Mouse (Mus musculus): ENCODE data around the gene Myh11. TPM values are rescaled to one million over a fixed set of nuclear protein-coding genes. Genes with fewer than 3 reads are reported as not detected.

The Myh11 gene
- 1 to 10 TPM; 2.2 to 3.4 TPM for total RNA-seq (2021)
- long read RNA-seq, full-length matches to known transcripts: 1 of 2 reads
- long read RNA-seq, partial matches to known transcripts: 1 of 2 reads
- long read RNA-seq, other reads (novel, unspliced or antisense): 0 of 2 reads

DNA sequence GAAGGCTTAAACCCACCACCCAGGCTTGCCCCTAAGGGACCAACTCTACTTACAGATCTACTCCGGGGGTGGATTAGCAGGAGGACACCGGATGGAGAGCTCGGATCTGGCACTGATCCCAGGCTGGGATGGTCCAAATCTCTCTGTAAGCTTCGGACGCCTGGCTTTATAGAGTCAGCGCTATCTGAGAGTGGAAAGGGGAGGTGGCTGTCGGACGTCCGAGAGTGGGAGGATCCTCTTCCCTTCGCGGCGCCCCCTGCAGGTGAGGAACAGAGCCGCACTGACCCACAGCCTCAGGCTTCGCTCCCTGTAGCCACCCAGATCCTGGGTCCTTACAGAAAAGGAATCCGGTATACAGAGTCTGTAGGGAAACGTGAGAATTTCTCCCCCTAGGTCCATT is at the start of gene Myh11:
Myh11 (minus strand) TSS at position 150 of the 400 bp plus-strand sequence.
- peak in 1 of 2 experiments; percentile 25 for DNase-seq (ENCODE audit: low spot score in 2 of 2)

DNA sequence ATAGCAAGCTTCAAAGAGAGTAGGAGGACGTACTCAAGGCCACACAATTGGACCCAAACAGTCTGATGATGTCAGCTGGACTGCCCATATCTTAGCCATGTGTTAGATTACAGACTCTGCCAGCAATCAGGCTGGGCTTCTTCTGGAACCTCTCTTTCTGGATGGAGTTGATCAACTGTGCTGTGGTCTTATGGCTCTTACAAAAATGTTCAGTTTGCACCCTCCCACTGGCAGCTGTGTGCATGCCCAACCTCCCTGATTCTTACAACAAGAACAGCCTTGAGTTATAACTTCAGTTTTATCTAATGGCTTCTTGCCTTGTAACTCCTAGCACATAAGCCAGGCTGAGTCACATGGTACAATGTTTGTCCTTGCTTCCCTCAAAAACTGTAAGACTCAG is 37.0 kb upstream of the Myh11 start:
- DNase-seq (ENCODE audit: low spot score in 2 of 2): no peak

DNA sequence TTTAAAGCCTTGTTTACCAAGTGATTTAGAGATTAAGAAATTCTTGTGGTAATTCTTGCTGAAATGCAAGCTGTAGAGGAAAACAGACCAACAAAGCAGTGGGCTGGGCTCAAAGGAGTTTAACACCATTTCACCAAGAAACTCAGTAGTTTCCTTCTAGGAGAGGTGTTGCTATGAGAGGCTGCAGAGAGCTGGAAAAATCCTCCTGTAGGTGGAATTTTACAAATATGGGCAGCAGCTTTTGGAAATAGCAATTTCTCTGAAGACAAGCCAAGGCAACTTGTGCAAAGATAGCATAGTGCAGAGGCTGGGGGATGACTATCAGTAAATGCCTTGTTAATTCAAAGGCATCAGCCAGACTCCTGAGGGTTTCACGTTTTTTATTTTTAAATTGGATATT is 29.3 kb upstream of the Myh11 start:
- no peak for DNase-seq (ENCODE audit: low spot score in 2 of 2)

DNA sequence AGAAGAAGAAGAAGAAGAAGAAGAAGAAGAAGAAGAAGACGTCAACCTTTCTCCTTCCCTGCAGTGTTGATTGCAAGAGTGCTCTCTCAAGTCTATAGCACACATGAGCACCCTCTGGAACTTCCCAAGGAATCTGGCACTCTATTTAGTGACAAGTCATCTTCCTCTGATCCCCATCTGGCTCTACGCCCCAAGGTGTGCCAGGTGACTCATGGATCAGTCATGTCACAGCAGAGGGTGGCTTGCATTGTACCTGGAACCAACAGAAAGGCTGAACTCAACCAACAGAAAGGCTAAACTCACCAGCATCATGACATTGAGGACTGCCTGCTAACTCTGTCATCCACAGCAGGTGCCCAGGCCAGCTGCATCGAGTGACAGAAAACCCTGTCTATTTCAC is 28.5 kb upstream of the Myh11 start:
- no peak for DNase-seq (ENCODE audit: low spot score in 2 of 2)

- peak; percentile 97 to 98 for DNase-seq (ENCODE audit: low spot score in 2 of 2)
These were observed 26.0 kb upstream of the Myh11 start, which contains the start of gene Fopnl for GRCm38 (mm10) chr16:14316884-14317876. TSS of gene Fopnl (minus strand) at chr16:14317405.

GRCm38 (mm10) chr16:14312914-14313313 is 21.7 kb upstream of the Myh11 start:
- no peak for DNase-seq (ENCODE audit: low spot score in 2 of 2)

DNA sequence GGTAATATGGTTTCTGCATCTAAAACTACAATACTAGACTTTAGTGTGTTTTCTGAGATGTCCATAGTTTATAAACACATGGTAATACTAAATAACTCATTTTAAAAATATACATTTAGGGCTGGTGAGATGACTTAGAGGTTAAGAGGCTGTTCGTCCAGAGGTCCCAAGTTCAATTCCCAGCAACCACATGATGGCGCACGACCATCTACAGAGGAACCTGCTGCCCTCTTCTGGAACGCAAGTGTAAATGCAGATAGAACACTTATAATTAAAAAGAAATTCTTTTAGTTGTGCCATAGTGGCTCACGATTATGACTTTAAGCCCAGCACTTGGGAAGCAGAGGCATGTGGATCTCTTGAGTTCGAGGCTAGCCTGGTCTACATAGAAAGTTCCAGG is 20.2 kb upstream of the Myh11 start:
- no peak for DNase-seq (ENCODE audit: low spot score in 2 of 2)

DNA sequence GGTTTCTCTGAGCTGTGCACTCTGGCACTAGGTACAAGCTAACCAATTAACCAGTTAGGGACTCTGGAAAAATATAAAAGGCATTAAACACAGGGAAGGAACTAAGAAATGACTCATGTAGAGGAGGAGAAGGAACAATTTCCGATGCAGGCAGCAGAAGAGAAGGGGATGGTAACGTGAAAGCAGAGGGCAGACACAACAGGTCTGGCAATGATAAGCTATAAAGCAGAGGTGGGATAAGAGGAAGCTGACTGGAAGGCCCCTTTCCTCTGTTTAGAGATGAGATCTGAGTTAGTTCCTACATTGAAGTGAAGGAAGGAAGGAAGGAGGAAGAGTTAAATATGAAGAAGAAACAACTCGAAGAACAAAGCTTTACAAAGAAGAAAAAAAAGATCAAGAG is 18.7 kb upstream of the Myh11 start:
- DNase-seq (ENCODE audit: low spot score in 2 of 2): no peak

DNA sequence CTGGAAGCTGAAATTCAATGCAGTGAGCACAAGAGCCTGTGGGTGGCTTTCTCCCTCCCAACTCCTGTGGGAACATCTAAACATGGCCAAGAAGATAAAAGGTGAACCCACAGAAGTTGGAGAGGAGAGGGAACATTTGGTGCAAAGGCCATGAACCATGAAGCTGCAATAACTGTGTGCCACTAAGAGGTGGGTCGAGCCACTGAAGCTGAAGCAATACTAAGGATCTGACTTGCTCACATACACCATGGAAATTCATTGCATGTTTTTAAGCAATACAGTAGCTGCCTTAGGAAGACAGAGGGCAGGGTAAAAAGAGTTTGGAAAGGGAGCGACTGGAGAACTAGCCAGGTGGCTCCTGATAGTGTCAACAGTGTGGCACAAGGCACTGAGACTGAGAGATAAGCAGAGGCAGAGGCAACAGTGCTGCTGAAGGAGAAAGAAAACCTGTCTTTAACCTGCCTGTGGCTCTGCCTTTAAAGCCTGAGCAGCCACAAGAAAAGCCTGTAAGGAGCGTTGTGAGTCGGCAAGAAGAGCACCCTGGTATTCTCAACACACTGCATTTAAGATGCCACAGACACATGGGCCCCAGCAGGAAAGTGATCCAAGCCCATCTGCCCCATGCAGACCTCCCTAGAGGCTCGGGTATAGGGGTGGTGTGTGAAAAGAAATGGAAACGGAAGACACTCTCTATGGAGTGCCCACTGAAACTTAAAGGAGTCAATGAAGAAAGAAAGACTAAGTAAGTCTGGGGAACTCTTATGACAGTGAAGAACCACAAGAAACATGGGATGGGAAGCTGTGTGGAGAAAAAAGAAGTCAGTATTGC is 17.3 kb upstream of the Myh11 start:
- DNase-seq (ENCODE audit: low spot score in 2 of 2): no peak

DNA sequence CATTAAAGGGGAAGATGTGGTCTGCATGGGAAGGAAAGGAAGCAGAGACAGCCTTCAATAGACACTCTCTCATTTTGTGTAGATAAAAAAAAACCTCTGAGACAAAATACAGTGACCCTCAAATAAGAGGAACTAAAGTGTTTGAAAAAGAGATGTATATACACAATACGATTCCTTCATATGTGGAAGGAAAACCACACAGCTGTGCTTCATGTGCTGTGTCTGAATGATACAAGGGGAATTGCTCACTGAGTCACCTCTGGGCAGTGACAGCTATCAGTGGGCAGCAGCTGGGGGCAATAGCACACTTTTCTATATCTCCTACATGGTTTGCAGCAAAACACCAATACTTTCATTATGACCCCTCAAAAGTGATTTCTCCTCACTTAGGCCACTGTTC is 16.2 kb upstream of the Myh11 start:
- DNase-seq (ENCODE audit: low spot score in 2 of 2): no peak

- no peak for DNase-seq (ENCODE audit: low spot score in 2 of 2)
These were observed 15.3 kb upstream of the Myh11 start for GRCm38 (mm10) chr16:14306451-14306850.

GRCm38 (mm10) chr16:14304791-14305190 is 13.6 kb upstream of the Myh11 start:
- DNase-seq (ENCODE audit: low spot score in 2 of 2): no peak

GRCm38 (mm10) chr16:14303676-14304075 is 12.5 kb upstream of the Myh11 start:
- no peak for DNase-seq (ENCODE audit: low spot score in 2 of 2)

GRCm38 (mm10) chr16:14303148-14303547 is 12.0 kb upstream of the Myh11 start:
- DNase-seq (ENCODE audit: low spot score in 2 of 2): no peak

DNA sequence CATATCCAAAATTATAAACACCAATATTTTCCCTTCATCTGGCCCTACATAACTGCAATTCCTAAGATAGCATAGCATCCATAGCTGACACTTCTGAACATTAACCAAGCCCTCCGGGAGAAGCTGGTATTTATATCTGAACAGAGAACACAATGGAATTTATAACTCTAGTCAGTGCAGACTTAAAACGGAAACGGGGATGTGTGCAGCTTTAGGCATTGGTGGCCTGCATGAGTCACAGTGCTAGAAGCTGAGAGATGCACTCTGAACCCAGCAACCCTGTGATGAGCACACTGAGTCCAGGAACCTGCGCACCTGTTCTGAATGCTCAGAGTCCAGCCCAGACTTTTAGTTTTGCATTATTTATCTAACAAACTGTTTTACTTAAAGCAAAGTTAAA is 7.3 kb upstream of the Myh11 start:
- DNase-seq (ENCODE audit: low spot score in 2 of 2): peak in 1 of 2 experiments; percentile 19

DNA sequence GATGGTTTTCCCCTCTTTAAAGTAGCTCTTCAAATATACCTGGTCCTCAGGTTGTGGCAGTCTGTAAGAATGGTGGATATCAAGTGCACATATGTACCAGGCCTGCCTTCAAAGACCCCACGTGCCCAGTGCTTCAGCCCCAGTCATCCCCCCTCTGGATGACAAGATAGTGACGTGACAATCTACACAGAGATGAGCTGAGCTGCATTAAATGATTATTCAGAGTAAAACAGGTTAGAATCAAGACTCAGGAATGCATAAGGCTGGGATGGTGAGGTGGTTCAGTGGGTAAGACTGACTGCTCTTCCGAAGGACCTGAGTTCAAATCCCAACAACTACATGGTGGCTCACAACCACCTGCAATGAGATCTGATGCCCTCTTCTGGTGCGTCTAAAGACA is 6.6 kb upstream of the Myh11 start:
- DNase-seq (ENCODE audit: low spot score in 2 of 2): no peak

GRCm38 (mm10) chr16:14297137-14297536 is 6.0 kb upstream of the Myh11 start:
- DNase-seq (ENCODE audit: low spot score in 2 of 2): peak in 1 of 2 experiments; percentile 54

DNA sequence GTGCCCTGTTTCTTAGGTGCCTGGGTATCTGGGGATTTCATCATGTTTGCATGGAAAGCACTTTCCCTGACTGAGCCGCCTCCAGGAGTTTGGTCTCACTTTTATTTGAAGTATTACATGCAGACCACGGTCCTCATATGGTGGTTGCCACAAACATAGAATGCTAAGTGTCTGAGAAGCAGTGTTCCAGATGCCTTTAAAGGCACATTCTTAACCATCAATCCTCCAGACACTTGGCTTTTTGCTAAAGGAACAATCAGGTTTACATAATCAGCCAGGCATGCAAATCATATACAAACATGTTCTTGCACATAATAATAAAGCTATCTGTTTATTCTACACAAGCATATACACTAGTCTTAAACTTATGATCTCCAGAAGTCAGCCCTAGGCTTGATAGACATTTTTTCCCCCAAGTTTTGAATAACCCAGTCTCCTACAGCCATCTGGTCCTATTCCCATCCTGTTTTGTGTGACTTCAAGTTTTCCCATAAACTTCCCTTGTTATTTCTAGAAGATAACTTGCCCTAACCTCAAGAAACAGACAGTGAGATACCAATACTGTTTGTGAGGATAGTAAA is 5.5 kb upstream of the Myh11 start:
- DNase-seq (ENCODE audit: low spot score in 2 of 2): peak in 1 of 2 experiments; percentile 12

DNA sequence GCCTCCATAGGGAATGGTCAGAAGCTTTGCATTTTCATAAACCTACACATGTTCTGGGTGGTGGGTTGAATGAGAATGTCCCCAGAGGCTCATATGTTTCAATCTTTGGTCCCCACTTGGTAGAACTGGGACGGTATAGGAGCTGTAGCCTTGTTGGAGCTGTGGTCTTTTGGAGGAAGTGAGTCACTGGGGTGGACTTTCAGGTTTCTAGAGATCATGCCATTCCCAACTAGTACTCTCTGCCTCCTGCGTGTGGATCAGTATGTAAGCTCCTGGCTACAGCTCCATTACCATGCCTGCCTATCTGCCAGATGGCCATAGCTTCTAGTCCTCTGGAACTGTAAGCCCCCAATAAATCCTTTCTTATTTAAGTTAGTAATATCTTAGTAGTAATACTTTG is 4.1 kb upstream of the Myh11 start:
- DNase-seq (ENCODE audit: low spot score in 2 of 2): no peak

DNA sequence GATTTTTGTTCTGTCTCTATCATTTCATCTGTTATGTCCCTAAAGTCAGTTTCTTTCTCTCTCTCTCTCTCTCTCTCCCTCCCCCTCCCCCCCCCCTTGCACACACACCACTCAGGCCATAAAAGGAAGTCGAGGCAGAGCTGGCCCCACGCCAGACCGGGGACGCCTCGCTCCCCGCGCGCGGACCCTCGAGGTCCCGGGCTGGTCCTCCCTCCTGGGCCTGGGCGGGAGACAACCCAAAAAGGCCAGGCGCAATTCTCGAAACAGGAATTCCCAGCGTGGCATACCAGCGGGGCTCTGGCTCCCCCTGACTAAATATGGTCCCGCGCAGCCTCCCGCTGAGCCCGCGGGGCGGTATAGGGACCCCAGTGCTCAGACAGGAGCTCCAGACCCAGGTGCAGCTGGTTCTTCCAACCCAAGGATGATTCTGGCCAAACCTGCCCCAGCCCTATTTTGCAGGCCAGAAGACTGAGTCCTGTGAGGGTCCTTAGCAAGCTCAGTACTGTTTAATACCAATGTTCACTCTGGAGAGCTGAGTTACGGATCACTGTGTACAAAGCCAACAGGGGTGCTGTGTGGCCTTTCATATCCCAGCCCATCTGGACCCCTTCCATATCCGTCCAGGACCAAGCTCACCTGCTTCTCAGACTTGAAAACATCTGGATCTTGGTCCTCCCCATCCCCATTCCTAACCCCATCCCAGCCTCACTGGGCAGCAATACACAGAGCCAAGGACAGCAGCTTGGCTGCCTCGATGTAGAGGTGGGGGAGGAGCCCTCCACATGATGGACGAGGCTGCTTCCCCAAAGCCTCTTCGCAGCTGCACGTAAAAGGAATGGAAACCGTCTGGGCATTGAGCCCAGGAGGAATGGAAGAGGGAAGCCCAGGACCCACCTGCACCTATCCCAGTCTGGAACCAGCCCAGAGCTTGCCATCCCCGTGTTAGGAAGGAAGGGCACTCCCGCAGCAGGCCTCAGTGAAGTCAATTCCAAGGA is 1.3 kb upstream of the Myh11 start:
- no peak for DNase-seq (ENCODE audit: low spot score in 2 of 2)

All from layer of hippocampus, adult 18-20 months (tissue).